ENCODE assay signal across 18 mouse cellular contexts in genomic region chr9:58548897-58549296, GRCm38 (mm10). TPM values are rescaled to one million over a fixed set of nuclear protein-coding genes. Genes with fewer than 3 reads are reported as not detected.
DNase-seq lines count a peak whose midpoint lies in the region; ATAC-seq and TF ChIP-seq lines count a peak whose summit lies in the region.
"Had no signal": no experiment of that assay in that cellular context is flagged by ENCODE, and none has a peak within 500 bp of the region (broad histone marks: within the 10 kb centered on the region; RNA-seq: fewer than 3 reads in every experiment).

No protein-coding gene starts in this region.

- no peak overlapping the region for H3K9ac ChIP-seq in midbrain, embryonic 11.5 days (ENCODE audit: low read length)
- H3K9ac ChIP-seq in midbrain, postnatal 0 days (replicated peaks; ENCODE audit: low read length, poor library complexity, severe bottlenecking), result no peak overlapping the region
- no peak overlapping the region for H3K9ac ChIP-seq in hindbrain, postnatal 0 days (replicated peaks; ENCODE audit: low read length)
- H3K9ac ChIP-seq: forebrain, embryonic 15.5 days; heart, embryonic 15.5 days; kidney, embryonic 15.5 days; liver, embryonic 12.5 days; lung, embryonic 14.5 days had no signal

- no peak overlapping the region for H3K4me2 ChIP-seq in midbrain, embryonic 11.5 days
- H3K4me2 ChIP-seq in midbrain, postnatal 0 days (ENCODE audit: low read depth, low read length, poor library complexity, severe bottlenecking), result no peak overlapping the region
- no peak overlapping the region for H3K4me2 ChIP-seq in hindbrain, postnatal 0 days (ENCODE audit: low read depth, low read length)
- H3K4me2 ChIP-seq: forebrain, embryonic 15.5 days; heart, embryonic 15.5 days; kidney, embryonic 15.5 days; liver, embryonic 12.5 days; lung, embryonic 14.5 days had no signal

- H3K27me3 ChIP-seq in midbrain, embryonic 11.5 days (ENCODE audit: control insufficient read depth, insufficient read depth, low read length), result no peaks in the 10 kb centered on the region
- no peaks in the 10 kb centered on the region for H3K27me3 ChIP-seq in midbrain, postnatal 0 days (ENCODE audit: insufficient read depth, low read length)
- no peaks in the 10 kb centered on the region for H3K27me3 ChIP-seq in hindbrain, postnatal 0 days (ENCODE audit: insufficient read depth, low read length)
- H3K27me3 ChIP-seq: forebrain, embryonic 15.5 days; heart, embryonic 15.5 days; kidney, embryonic 15.5 days had no signal

- H3K9me3 ChIP-seq in midbrain, embryonic 11.5 days (ENCODE audit: control insufficient read depth, low read length), result no peaks in the 10 kb centered on the region
- no peaks in the 10 kb centered on the region for H3K9me3 ChIP-seq in midbrain, postnatal 0 days (ENCODE audit: low read length)
- no peaks in the 10 kb centered on the region for H3K9me3 ChIP-seq in hindbrain, postnatal 0 days (ENCODE audit: low read length)
- H3K9me3 ChIP-seq: embryonic facial prominence, embryonic 10.5 days; forebrain, embryonic 15.5 days; G1E; heart, embryonic 15.5 days; hindbrain, embryonic 10.5 days; kidney, embryonic 15.5 days; liver, embryonic 12.5 days had no signal

- WGBS in midbrain, embryonic 11.5 days, result 43% methylated on average over 4 of the region's 4 CpGs
- WGBS in midbrain, postnatal 0 days, result 62% methylated on average over 4 of the region's 4 CpGs
- WGBS in hindbrain, postnatal 0 days, result 42% methylated on average over 4 of the region's 4 CpGs

- peak; percentile 66 for DNase-seq in adrenal gland, adult 2 months
- DNase-seq in adrenal gland, postnatal 25 days, result no peak
- DNase-seq in midbrain, embryonic 11.5 days (ENCODE audit: low spot score, missing footprints), result peak; percentile 14
- DNase-seq in midbrain, postnatal 0 days (ENCODE audit: low spot score), result no peak
- no peak for DNase-seq in frontal cortex, postnatal 36 days (ENCODE audit: low spot score in 2 of 2)
- DNase-seq in kidney, postnatal 25 days, result no peak
- no peak for DNase-seq in hindbrain, postnatal 0 days (ENCODE audit: low spot score)
- DNase-seq: lung, embryonic 14.5 days; thymus, postnatal 4 days had no signal

- peaks cover 4% of the 10 kb centered on the region; the same call in 1 of the 2 replicates for H3K4me1 ChIP-seq in midbrain, embryonic 11.5 days (ENCODE audit: control insufficient read depth, insufficient read depth, low read length)
- H3K4me1 ChIP-seq in midbrain, postnatal 0 days (ENCODE audit: insufficient read depth, low read length), result peaks cover 6% of the 10 kb centered on the region
- H3K4me1 ChIP-seq in hindbrain, postnatal 0 days (ENCODE audit: insufficient read depth, low read length), result peaks cover 5% of the 10 kb centered on the region; the same call in 1 of the 2 replicates

- H3K27ac ChIP-seq in midbrain, embryonic 11.5 days (ENCODE audit: low read depth, low read length), result no peak overlapping the region
- no peak overlapping the region for H3K27ac ChIP-seq in midbrain, postnatal 0 days (ENCODE audit: low read depth, low read length)
- no peak overlapping the region for H3K27ac ChIP-seq in hindbrain, postnatal 0 days
- H3K27ac ChIP-seq: embryonic facial prominence, embryonic 10.5 days; forebrain, embryonic 15.5 days; heart, adult 2 months; heart, embryonic 15.5 days; hindbrain, embryonic 10.5 days; kidney, embryonic 15.5 days; liver, embryonic 12.5 days had no signal

- no peak for TF ChIP-seq CTCF in midbrain, postnatal 0 days (IDR thresholded peaks at IDR 0.05)
- TF ChIP-seq CTCF in hindbrain, postnatal 0 days (IDR thresholded peaks at IDR 0.05; ENCODE audit: low read depth), result no peak

- ATAC-seq in midbrain, embryonic 11.5 days (ENCODE audit: low FRiP score), result no peak
- ATAC-seq in midbrain, postnatal 0 days (ENCODE audit: low FRiP score), result no peak
- peak; percentile 56 for ATAC-seq in granulocyte monocyte progenitor cell, adult 5-6 weeks (replicated peaks; ENCODE audit: poor library complexity, severe bottlenecking)
- no peak for ATAC-seq in hindbrain, postnatal 0 days
- ATAC-seq: forebrain, embryonic 15.5 days; liver, embryonic 12.5 days had no signal

- no peaks in the 10 kb centered on the region for H3K36me3 ChIP-seq in midbrain, embryonic 11.5 days (ENCODE audit: control insufficient read depth, insufficient read depth, low read length)
- no peaks in the 10 kb centered on the region for H3K36me3 ChIP-seq in midbrain, postnatal 0 days (ENCODE audit: insufficient read depth, low read length)
- H3K36me3 ChIP-seq in hindbrain, postnatal 0 days (ENCODE audit: insufficient read depth, low read length), result no peaks in the 10 kb centered on the region
- H3K36me3 ChIP-seq: forebrain, embryonic 15.5 days; G1E; heart, embryonic 15.5 days; hindbrain, embryonic 10.5 days; kidney, embryonic 15.5 days; liver, embryonic 12.5 days had no signal

- H3K4me3 ChIP-seq in midbrain, embryonic 11.5 days (ENCODE audit: low read depth, low read length), result no peak overlapping the region
- no peak overlapping the region for H3K4me3 ChIP-seq in midbrain, postnatal 0 days (ENCODE audit: low read depth, low read length)
- H3K4me3 ChIP-seq in hindbrain, postnatal 0 days (ENCODE audit: low read length), result no peak overlapping the region
- H3K4me3 ChIP-seq: embryonic facial prominence, embryonic 10.5 days; forebrain, embryonic 15.5 days; heart, adult 2 months; heart, embryonic 15.5 days; hindbrain, embryonic 10.5 days; kidney, embryonic 15.5 days; liver, embryonic 12.5 days had no signal

RNA-seq across cellular contexts. Expression of gene Cd276, which starts 6.3 kb away (rescaled TPM):
- 10 to 100 TPM; 11.0 to 12.3 TPM for total RNA-seq in adrenal gland, adult 2 months (2021)
- polyA plus RNA-seq in adrenal gland, adult 2 months (2012; rRNA removed), result 7.2 and 9.5 TPM in 2 replicates
- 13.6 and 18.3 TPM in 2 replicates for total RNA-seq in adrenal gland, postnatal 25 days (2021)
- 22.5 and 23.8 TPM in 2 replicates for polyA plus RNA-seq in midbrain, embryonic 11.5 days (2014; fragmentation: Nextera tagmentation; extraction: Ambion mirVana)
- 23.2 and 25.5 TPM in 2 replicates for total RNA-seq in midbrain, postnatal 0 days (2014; rRNA removed)
- 19.3 and 21.5 TPM in 2 replicates for polyA plus RNA-seq in midbrain, postnatal 0 days (2015; fragmentation: Nextera tagmentation; extraction: Ambion mirVana)
- not detected in 2 replicates for total RNA-seq in granulocyte monocyte progenitor cell, adult 5-6 weeks (2014; fragmentation: Nextera tagmentation)
- not detected in 2 replicates for total RNA-seq in granulocyte monocyte progenitor cell, adult 5-6 weeks (2017)
- total RNA-seq in hindbrain, postnatal 0 days (2014; rRNA removed), result 23.1 and 27.2 TPM in 2 replicates
- 16.5 and 16.7 TPM in 2 replicates for polyA plus RNA-seq in hindbrain, postnatal 0 days (2015; fragmentation: Nextera tagmentation; extraction: Ambion mirVana)

RNA-seq across cellular contexts. Expression of gene Nptn, which starts 33.1 kb away (rescaled TPM):
- total RNA-seq in adrenal gland, adult 2 months (2021), result 100 to 1,000 TPM; 200 to 247 TPM
- 204 and 227 TPM in 2 replicates for polyA plus RNA-seq in adrenal gland, adult 2 months (2012; rRNA removed)
- 151 and 177 TPM in 2 replicates for total RNA-seq in adrenal gland, postnatal 25 days (2021)
- polyA plus RNA-seq in midbrain, embryonic 11.5 days (2014; fragmentation: Nextera tagmentation; extraction: Ambion mirVana), result 60.7 and 66.1 TPM in 2 replicates
- total RNA-seq in midbrain, postnatal 0 days (2014; rRNA removed), result 350 and 362 TPM in 2 replicates
- 236 and 258 TPM in 2 replicates for polyA plus RNA-seq in midbrain, postnatal 0 days (2015; fragmentation: Nextera tagmentation; extraction: Ambion mirVana)
- 115 and 137 TPM in 2 replicates for total RNA-seq in granulocyte monocyte progenitor cell, adult 5-6 weeks (2014; fragmentation: Nextera tagmentation)
- total RNA-seq in granulocyte monocyte progenitor cell, adult 5-6 weeks (2017), result 99.8 and 121 TPM in 2 replicates
- 598 and 874 TPM in 2 replicates for total RNA-seq in hindbrain, postnatal 0 days (2014; rRNA removed)
- 267 and 268 TPM in 2 replicates for polyA plus RNA-seq in hindbrain, postnatal 0 days (2015; fragmentation: Nextera tagmentation; extraction: Ambion mirVana)

Comparison
In these comparisons a context has a peak if more than half of its experiments do, and no peak if none do; other contexts are left out.
1. DNase-seq: peak in adrenal gland, adult 2 months (single experiment) and midbrain, embryonic 11.5 days (single experiment); none in adrenal gland, postnatal 25 days (single experiment), midbrain, postnatal 0 days (single experiment), frontal cortex, postnatal 36 days (0 of 2), kidney, postnatal 25 days (0 of 2) and hindbrain, postnatal 0 days (single experiment).
2. RNA of gene Cd276, which starts 6.3 kb away (total RNA-seq): 23.2 to 25.5 TPM in midbrain, postnatal 0 days, 23.1 to 27.2 TPM in hindbrain, postnatal 0 days, 13.6 to 18.3 TPM in adrenal gland, postnatal 25 days and 11.0 to 12.3 TPM in adrenal gland, adult 2 months; not detected in granulocyte monocyte progenitor cell, adult 5-6 weeks; every median in the first group is over 10 times any median in the second.